Mouse (Mus musculus): Measurements from ENCODE around the gene Gabrd. TPM values are rescaled to one million over a fixed set of nuclear protein-coding genes. Genes with fewer than 3 reads are reported as not detected.
A peak's percentile ranks its signal among the peaks of the same experiment; 100 is the strongest.
"Not testable (repeated sequence)": the region's sequence is repeated elsewhere in the genome, so short reads cannot be mapped to it uniquely, and the experiment has no call there.

Gene Gabrd
- 10 to 100 TPM; 23.0 to 25.0 (median 24.7) TPM for total RNA-seq (2022)

GRCm38 (mm10) chr4:155397511-155398221 is at the start of gene Gabrd:
TSS of gene Gabrd (minus strand) at chr4:155398112.
- DNase-seq (ENCODE audit: low spot score in 2 of 2), result no peak

- no peak for DNase-seq (ENCODE audit: low spot score in 2 of 2)
These were observed 44.9 kb upstream of the Gabrd start for GRCm38 (mm10) chr4:155442808-155443207.

GRCm38 (mm10) chr4:155433993-155434392 is 36.1 kb upstream of the Gabrd start:
- no peak for DNase-seq (ENCODE audit: low spot score in 2 of 2)

- no peak for DNase-seq (ENCODE audit: low spot score in 2 of 2)
These were observed 34.4 kb upstream of the Gabrd start for GRCm38 (mm10) chr4:155432358-155432757.

GRCm38 (mm10) chr4:155429202-155429601 is 31.3 kb upstream of the Gabrd start:
- no peak for DNase-seq (ENCODE audit: low spot score in 2 of 2)

- no peak for DNase-seq (ENCODE audit: low spot score in 2 of 2)
These were observed 30.5 kb upstream of the Gabrd start for GRCm38 (mm10) chr4:155428442-155428841.

GRCm38 (mm10) chr4:155426272-155426671 is 28.4 kb upstream of the Gabrd start:
- no peak for DNase-seq (ENCODE audit: low spot score in 2 of 2)

GRCm38 (mm10) chr4:155423988-155424387 is 26.1 kb upstream of the Gabrd start:
- DNase-seq (ENCODE audit: low spot score in 2 of 2), result no peak

- DNase-seq (ENCODE audit: low spot score in 2 of 2), result not testable (repeated sequence)
These were observed 23.8 kb upstream of the Gabrd start for GRCm38 (mm10) chr4:155421412-155422370.

GRCm38 (mm10) chr4:155420137-155420536 is 22.2 kb upstream of the Gabrd start:
- DNase-seq (ENCODE audit: low spot score in 2 of 2), result no peak

GRCm38 (mm10) chr4:155414656-155415235 is 16.8 kb upstream of the Gabrd start:
- DNase-seq (ENCODE audit: low spot score in 2 of 2), result no peak

GRCm38 (mm10) chr4:155413641-155414335 is 15.9 kb upstream of the Gabrd start:
- DNase-seq (ENCODE audit: low spot score in 2 of 2), result no peak

- no peak for DNase-seq (ENCODE audit: low spot score in 2 of 2)
These were observed 14.2 kb upstream of the Gabrd start for GRCm38 (mm10) chr4:155412124-155412523.

- DNase-seq (ENCODE audit: low spot score in 2 of 2), result peak; percentile 81 to 85
These were observed 11.3 kb upstream of the Gabrd start, which contains the start of gene Cfap74 for GRCm38 (mm10) chr4:155409058-155409776. TSS of gene Cfap74 (plus strand) at chr4:155409190.

- no peak for DNase-seq (ENCODE audit: low spot score in 2 of 2)
These were observed 10.8 kb upstream of the Gabrd start for GRCm38 (mm10) chr4:155408695-155409057.

GRCm38 (mm10) chr4:155402489-155402888 is 4.6 kb upstream of the Gabrd start:
- DNase-seq (ENCODE audit: low spot score in 2 of 2), result no peak

GRCm38 (mm10) chr4:155401121-155401520 is 3.2 kb upstream of the Gabrd start:
- no peak for DNase-seq (ENCODE audit: low spot score in 2 of 2)

GRCm38 (mm10) chr4:155398222-155398540 is 269 bp upstream of the Gabrd start:
- no peak for DNase-seq (ENCODE audit: low spot score in 2 of 2)

- no peak for DNase-seq (ENCODE audit: low spot score in 2 of 2)
These were observed 1.2 kb downstream of the Gabrd start for GRCm38 (mm10) chr4:155396751-155397150.

- DNase-seq (ENCODE audit: low spot score in 2 of 2), result no peak
These were observed 2.4 kb downstream of the Gabrd start for GRCm38 (mm10) chr4:155395471-155395870.

GRCm38 (mm10) chr4:155387166-155387565 is 10.7 kb downstream of the Gabrd start:
- DNase-seq (ENCODE audit: low spot score in 2 of 2), result no peak

Data from layer of hippocampus, adult 8-10 months (tissue).